Mouse (Mus musculus): ENCODE results near the gene Nme1.
"Not testable (repeated sequence)": the region's sequence is repeated elsewhere in the genome, so short reads cannot be mapped to it uniquely, and the experiment has no call there.

Nme1 gene

GRCm38 (mm10) chr11:93965391-93965790 lies 2.9 kb downstream of the Nme1 start:
- DNase-seq (ENCODE audit: low read depth, low spot score): no peak

- peak; percentile 86 for DNase-seq (ENCODE audit: low read depth, low spot score)
These were observed 5.3 kb downstream of the Nme1 start for GRCm38 (mm10) chr11:93963013-93963412.

- no peak for DNase-seq (ENCODE audit: low read depth, low spot score)
These were observed 6.8 kb downstream of the Nme1 start for GRCm38 (mm10) chr11:93961482-93961881.

- no peak for DNase-seq (ENCODE audit: low read depth, low spot score)
These were observed 10.6 kb downstream of the Nme1 start for GRCm38 (mm10) chr11:93957746-93958145.

- peak; percentile 74 for DNase-seq (ENCODE audit: low read depth, low spot score)
These were observed 11.2 kb downstream of the Nme1 start for GRCm38 (mm10) chr11:93957031-93957555.

GRCm38 (mm10) chr11:93956159-93956558 lies 12.2 kb downstream of the Nme1 start, which contains the start of gene Nme2:
TSS of gene Nme2 (minus strand) at chr11:93956259.
- no peak for DNase-seq (ENCODE audit: low read depth, low spot score)

GRCm38 (mm10) chr11:93955256-93956150 lies 12.8 kb downstream of the Nme1 start:
- peak; percentile 95 for DNase-seq (ENCODE audit: low read depth, low spot score)

- DNase-seq (ENCODE audit: low read depth, low spot score): no peak
These were observed 13.5 kb downstream of the Nme1 start for GRCm38 (mm10) chr11:93954738-93955255.

- DNase-seq (ENCODE audit: low read depth, low spot score): no peak
These were observed 15.9 kb downstream of the Nme1 start for GRCm38 (mm10) chr11:93952376-93952775.

- peak; percentile 36 for DNase-seq (ENCODE audit: low read depth, low spot score)
These were observed 18.3 kb downstream of the Nme1 start for GRCm38 (mm10) chr11:93950045-93950444.

GRCm38 (mm10) chr11:93948887-93949567 lies 19.3 kb downstream of the Nme1 start:
- no peak for DNase-seq (ENCODE audit: low read depth, low spot score)

GRCm38 (mm10) chr11:93944986-93945385 lies 23.3 kb downstream of the Nme1 start:
- DNase-seq (ENCODE audit: low read depth, low spot score): no peak

- peak; percentile 81 for DNase-seq (ENCODE audit: low read depth, low spot score)
These were observed 27.4 kb downstream of the Nme1 start for GRCm38 (mm10) chr11:93940906-93941305.

- DNase-seq (ENCODE audit: low read depth, low spot score): peak; percentile 44
These were observed 39.2 kb downstream of the Nme1 start for GRCm38 (mm10) chr11:93929106-93929505.

GRCm38 (mm10) chr11:93915019-93915418 lies 53.3 kb downstream of the Nme1 start:
- not testable (repeated sequence) for DNase-seq (ENCODE audit: low read depth, low spot score)

- no peak for DNase-seq (ENCODE audit: low read depth, low spot score)
These were observed 56.7 kb downstream of the Nme1 start for GRCm38 (mm10) chr11:93911603-93912002.

GRCm38 (mm10) chr11:93908829-93909228 lies 59.5 kb downstream of the Nme1 start:
- peak; percentile 91 for DNase-seq (ENCODE audit: low read depth, low spot score)

GRCm38 (mm10) chr11:93907839-93908238 lies 60.5 kb downstream of the Nme1 start:
- no peak for DNase-seq (ENCODE audit: low read depth, low spot score)

All from 3T3-L1 (cell line).